Mouse (Mus musculus): ENCODE measurements around the gene Hmox2. TPM values are rescaled to one million over a fixed set of nuclear protein-coding genes. Genes with fewer than 3 reads are reported as not detected.
A peak's percentile ranks its signal among the peaks of the same experiment; 100 is the strongest.

The Hmox2 gene
- polyA plus RNA-seq, 1 experiment from 2014 or later, result 111 TPM

- H3K4me1 ChIP-seq (ENCODE audit: control insufficient read depth, insufficient read depth, low read length), result peaks cover 2% of the 10 kb centered on the region; the same call in 1 of the 2 replicates
- no peaks in the 10 kb centered on the region for H3K27me3 ChIP-seq (replicated peaks; ENCODE audit: control insufficient read depth, insufficient read depth, low read length)
- DNase-seq (ENCODE audit: low spot score) (no peak), ATAC-seq (no peak)
- no peak overlapping the region for H3K27ac ChIP-seq (ENCODE audit: low read depth, low read length)
- peaks cover 38% of the 10 kb centered on the region for H3K36me3 ChIP-seq (ENCODE audit: control insufficient read depth, insufficient read depth, low read length)
- H3K4me3 ChIP-seq (ENCODE audit: low read depth, low read length), result peak overlapping the region; percentile 68
- H3K9ac ChIP-seq (ENCODE audit: low read length), result peak overlapping the region; percentile 82
- H3K4me2 ChIP-seq (ENCODE audit: low read length), result peak overlapping the region; percentile 60
- WGBS, result 53% methylated on average over 3 of the region's 3 CpGs
- H3K9me3 ChIP-seq (replicated peaks; ENCODE audit: control insufficient read depth, low read length), result no peaks in the 10 kb centered on the region
These were observed 8.3 kb upstream of the Hmox2 start for GRCm38 (mm10) chr16:4717866-4718265.

- Histone ChIP-seq H3K9me3 (replicated peaks; ENCODE audit: control insufficient read depth, low read length) (no peaks in the 10 kb centered on the region), H3K36me3 (ENCODE audit: control insufficient read depth, insufficient read depth, low read length) (peaks cover 29% of the 10 kb centered on the region), H3K4me2 (ENCODE audit: low read length) (peak within 1 kb of the TSS; percentile 60), H3K27me3 (replicated peaks; ENCODE audit: control insufficient read depth, insufficient read depth, low read length) (no peaks in the 10 kb centered on the region), H3K9ac (ENCODE audit: low read length) (peak within 1 kb of the TSS; percentile 82), H3K4me1 (ENCODE audit: control insufficient read depth, insufficient read depth, low read length) (peaks cover 2% of the 10 kb centered on the region; the same call in 1 of the 2 replicates), H3K27ac (ENCODE audit: low read depth, low read length) (peak within 1 kb of the TSS; percentile 84), H3K4me3 (ENCODE audit: low read depth, low read length) (peak within 1 kb of the TSS; percentile 68)
- DNase-seq (ENCODE audit: low spot score), result peak; percentile 87
- peak; percentile 89 for ATAC-seq
- 10% methylated on average over 33 of the region's 33 CpGs for WGBS
These were observed 7.2 kb upstream of the Hmox2 start, which contains the start of gene Nmral1 for GRCm38 (mm10) chr16:4718753-4719518. Gene Nmral1 (minus strand): TSS chr16:4719356.

- H3K4me2 ChIP-seq (ENCODE audit: low read length), result no peak overlapping the region
- ATAC-seq (no peak), DNase-seq (ENCODE audit: low spot score) (no peak)
- no peak overlapping the region for H3K9ac ChIP-seq (ENCODE audit: low read length)
- H3K4me1 ChIP-seq (ENCODE audit: control insufficient read depth, insufficient read depth, low read length), result peaks cover 7% of the 10 kb centered on the region; the same call in 1 of the 2 replicates
- 71% methylated on average over 7 of the region's 7 CpGs for WGBS
- no peak overlapping the region for H3K4me3 ChIP-seq (ENCODE audit: low read depth, low read length)
- no peaks in the 10 kb centered on the region for H3K36me3 ChIP-seq (ENCODE audit: control insufficient read depth, insufficient read depth, low read length)
- H3K9me3 ChIP-seq (replicated peaks; ENCODE audit: control insufficient read depth, low read length), result no peaks in the 10 kb centered on the region
- no peak overlapping the region for H3K27ac ChIP-seq (ENCODE audit: low read depth, low read length)
- no peaks in the 10 kb centered on the region for H3K27me3 ChIP-seq (replicated peaks; ENCODE audit: control insufficient read depth, insufficient read depth, low read length)
These were observed 3.8 kb upstream of the Hmox2 start for GRCm38 (mm10) chr16:4722128-4722914.

- Histone ChIP-seq H3K4me3 (ENCODE audit: low read depth, low read length) (no peak overlapping the region), H3K4me2 (ENCODE audit: low read length) (no peak overlapping the region), H3K27me3 (replicated peaks; ENCODE audit: control insufficient read depth, insufficient read depth, low read length) (no peaks in the 10 kb centered on the region), H3K9me3 (replicated peaks; ENCODE audit: control insufficient read depth, low read length) (no peaks in the 10 kb centered on the region), H3K36me3 (ENCODE audit: control insufficient read depth, insufficient read depth, low read length) (no peaks in the 10 kb centered on the region), H3K9ac (ENCODE audit: low read length) (no peak overlapping the region), H3K4me1 (ENCODE audit: control insufficient read depth, insufficient read depth, low read length) (peaks cover 5% of the 10 kb centered on the region; the same call in 1 of the 2 replicates), H3K27ac (ENCODE audit: low read depth, low read length) (no peak overlapping the region)
- no peak for ATAC-seq
- WGBS, result 83% methylated on average over 3 of the region's 3 CpGs
- no peak for DNase-seq (ENCODE audit: low spot score)
These were observed 3.3 kb upstream of the Hmox2 start for GRCm38 (mm10) chr16:4722915-4723209.

GRCm38 (mm10) chr16:4725266-4725665, 895 bp upstream of the Hmox2 start:
- no peak for ATAC-seq
- 0 out of 2 replicates have a peak overlapping the region, but pooled peaks have one; percentile 92 for H3K4me2 ChIP-seq (ENCODE audit: low read length)
- no peaks in the 10 kb centered on the region for H3K27me3 ChIP-seq (replicated peaks; ENCODE audit: control insufficient read depth, insufficient read depth, low read length)
- H3K9ac ChIP-seq (ENCODE audit: low read length), result no peak overlapping the region
- H3K9me3 ChIP-seq (replicated peaks; ENCODE audit: control insufficient read depth, low read length), result no peaks in the 10 kb centered on the region
- H3K4me3 ChIP-seq (ENCODE audit: low read depth, low read length), result no peak overlapping the region
- H3K4me1 ChIP-seq (ENCODE audit: control insufficient read depth, insufficient read depth, low read length), result peaks cover 4% of the 10 kb centered on the region; the same call in 1 of the 2 replicates
- no peak for DNase-seq (ENCODE audit: low spot score)
- 73% methylated on average over 4 of the region's 4 CpGs for WGBS
- H3K36me3 ChIP-seq (ENCODE audit: control insufficient read depth, insufficient read depth, low read length), result no peaks in the 10 kb centered on the region
- no peak overlapping the region for H3K27ac ChIP-seq (ENCODE audit: low read depth, low read length)

GRCm38 (mm10) chr16:4726528-4727128, 467 bp downstream of the Hmox2 start:
- peak overlapping the region; percentile 85 for H3K9ac ChIP-seq (ENCODE audit: low read length)
- ATAC-seq, result peak; percentile 27
- 2% methylated on average over 40 of the region's 40 CpGs for WGBS
- peaks cover 4% of the 10 kb centered on the region; the same call in 1 of the 2 replicates for H3K4me1 ChIP-seq (ENCODE audit: control insufficient read depth, insufficient read depth, low read length)
- H3K36me3 ChIP-seq (ENCODE audit: control insufficient read depth, insufficient read depth, low read length), result no peaks in the 10 kb centered on the region
- DNase-seq (ENCODE audit: low spot score), result no peak
- H3K27me3 ChIP-seq (replicated peaks; ENCODE audit: control insufficient read depth, insufficient read depth, low read length), result no peaks in the 10 kb centered on the region
- H3K9me3 ChIP-seq (replicated peaks; ENCODE audit: control insufficient read depth, low read length), result no peaks in the 10 kb centered on the region
- peak overlapping the region; percentile 88 for H3K4me3 ChIP-seq (ENCODE audit: low read depth, low read length)
- H3K27ac ChIP-seq (ENCODE audit: low read depth, low read length), result peak overlapping the region; percentile 63; the same call in 1 of the 2 replicates
- peak overlapping the region; percentile 92 for H3K4me2 ChIP-seq (ENCODE audit: low read length)

GRCm38 (mm10) chr16:4727526-4727925, 1.4 kb downstream of the Hmox2 start:
- Histone ChIP-seq H3K9ac (ENCODE audit: low read length) (no peak overlapping the region), H3K9me3 (replicated peaks; ENCODE audit: control insufficient read depth, low read length) (no peaks in the 10 kb centered on the region), H3K27ac (ENCODE audit: low read depth, low read length) (no peak overlapping the region), H3K4me1 (ENCODE audit: control insufficient read depth, insufficient read depth, low read length) (peaks cover 4% of the 10 kb centered on the region; the same call in 1 of the 2 replicates), H3K4me3 (ENCODE audit: low read depth, low read length) (no peak overlapping the region), H3K36me3 (ENCODE audit: control insufficient read depth, insufficient read depth, low read length) (no peaks in the 10 kb centered on the region), H3K4me2 (ENCODE audit: low read length) (peak overlapping the region; percentile 6), H3K27me3 (replicated peaks; ENCODE audit: control insufficient read depth, insufficient read depth, low read length) (no peaks in the 10 kb centered on the region)
- 93% methylated on average over 1 of the region's 1 CpGs for WGBS
- DNase-seq (ENCODE audit: low spot score) (no peak), ATAC-seq (no peak)

GRCm38 (mm10) chr16:4727963-4728362, 1.8 kb downstream of the Hmox2 start:
- no peak for DNase-seq (ENCODE audit: low spot score)
- no peak for ATAC-seq
- Histone ChIP-seq H3K27me3 (replicated peaks; ENCODE audit: control insufficient read depth, insufficient read depth, low read length) (no peaks in the 10 kb centered on the region), H3K9me3 (replicated peaks; ENCODE audit: control insufficient read depth, low read length) (no peaks in the 10 kb centered on the region), H3K36me3 (ENCODE audit: control insufficient read depth, insufficient read depth, low read length) (no peaks in the 10 kb centered on the region), H3K9ac (ENCODE audit: low read length) (no peak overlapping the region), H3K27ac (ENCODE audit: low read depth, low read length) (no peak overlapping the region), H3K4me1 (ENCODE audit: control insufficient read depth, insufficient read depth, low read length) (peaks cover 4% of the 10 kb centered on the region; the same call in 1 of the 2 replicates), H3K4me2 (ENCODE audit: low read length) (no peak overlapping the region), H3K4me3 (ENCODE audit: low read depth, low read length) (no peak overlapping the region)
- 79% methylated on average over 1 of the region's 1 CpGs for WGBS
